Mouse (Mus musculus) ES-Bruce4 (cell line): ENCODE measurements around the gene Slamf9.

ENCODE experiments used
- CTCF ChIP-seq: IDR thresholded peaks from one replicate; pipeline ENCODE4 v1.8.1; 2011; ENCODE audit warnings: low read depth, low read length
- EP300 ChIP-seq: IDR thresholded peaks from 2 replicates; pipeline ENCODE4 v1.6.1; 2011; ENCODE audit warnings: low read depth, low read length; ENCODE audit not compliant: insufficient read depth

GRCm38 (mm10) chr1:172527431-172527830, 52.3 kb downstream of the Slamf9 start:
- TF ChIP-seq CTCF (no peak), EP300 (no peak)
